Mouse (Mus musculus): ENCODE results near the gene Slc16a7. TPM values are rescaled to one million over a fixed set of nuclear protein-coding genes. Genes with fewer than 3 reads are reported as not detected.

Slc16a7 gene
- polyA plus RNA-seq, 2 experiments from 2014 or later: 0.83 TPM; not detected in 1

- ATAC-seq: no peak
Measured at GRCm38 (mm10) chr10:125177782-125178181, 211.5 kb downstream of the Slc16a7 start.

GRCm38 (mm10) chr10:125175013-125175650, 214.1 kb downstream of the Slc16a7 start:
- ATAC-seq: no peak

- no peak for ATAC-seq
Measured at GRCm38 (mm10) chr10:125171625-125172024, 217.6 kb downstream of the Slc16a7 start.

- no peak for ATAC-seq
Measured at GRCm38 (mm10) chr10:125171154-125171553, 218.1 kb downstream of the Slc16a7 start.
